Mouse (Mus musculus): Measurements from ENCODE around the gene Ahsg.

DNA sequence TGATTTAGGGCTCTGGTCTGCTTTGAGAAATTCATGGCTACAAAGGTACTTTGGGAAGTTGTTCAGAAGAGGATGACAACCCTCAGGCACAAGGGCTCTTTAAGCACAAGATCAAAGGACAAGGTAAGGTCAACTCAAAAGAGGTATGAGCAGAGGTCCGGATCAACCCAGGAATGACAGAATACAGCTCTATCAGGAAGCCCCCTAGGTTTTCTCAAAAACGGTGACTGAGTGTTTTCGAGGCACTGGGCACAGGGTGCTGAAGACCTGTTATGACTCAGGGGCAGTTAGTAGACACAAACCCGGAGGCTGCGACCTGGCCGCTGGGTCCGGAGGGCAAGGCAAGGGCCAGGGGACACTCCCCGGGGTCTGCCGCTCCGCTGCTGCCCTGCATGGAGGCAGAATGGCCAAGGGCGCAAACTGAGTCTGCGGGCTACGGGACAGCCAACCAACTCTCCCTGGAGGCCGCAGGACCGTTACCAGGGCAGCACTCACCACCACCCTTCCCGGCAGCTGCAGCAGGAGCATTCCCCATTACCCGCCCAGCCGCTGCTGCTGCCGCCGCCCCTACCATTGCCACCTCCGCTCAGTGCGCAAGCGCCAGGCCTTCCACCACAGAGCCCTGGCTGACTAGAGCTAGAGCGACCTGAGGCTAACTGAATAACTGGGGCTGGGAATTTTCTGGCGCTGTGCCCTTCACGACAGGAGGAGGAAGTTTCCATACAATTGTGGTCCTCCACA is 46.8 kb upstream of the Ahsg start:
- no peak for TF ChIP-seq CTCF (IDR thresholded peaks at IDR 0.05; ENCODE audit: low read depth, low read length)
- no peak for TF ChIP-seq POLR2A (IDR thresholded peaks at IDR 0.05; ENCODE audit: insufficient read depth, low read length)
- no peak for TF ChIP-seq EP300 (IDR thresholded peaks at IDR 0.05; ENCODE audit: insufficient read depth, low read depth, low read length)

Data from ES-Bruce4 (cell line).